Mouse (Mus musculus): ENCODE results near the gene Pin4.

The Pin4 gene

GRCm38 (mm10) chrX:102156618-102157422 is 37.6 kb downstream of the Pin4 start, which contains the start of gene Ercc6l:
Ercc6l (minus strand) TSS chrX:102157091.
- DNase-seq (ENCODE audit: low spot score) = peak; percentile 51

- no peak for DNase-seq (ENCODE audit: low spot score)
These were observed 38.2 kb downstream of the Pin4 start for GRCm38 (mm10) chrX:102157423-102157791.

GRCm38 (mm10) chrX:102159778-102160177 is 40.5 kb downstream of the Pin4 start:
- DNase-seq (ENCODE audit: low spot score) = no peak

- no peak for DNase-seq (ENCODE audit: low spot score)
These were observed 41.3 kb downstream of the Pin4 start for GRCm38 (mm10) chrX:102160528-102160927.

GRCm38 (mm10) chrX:102163096-102163495 is 43.8 kb downstream of the Pin4 start:
- DNase-seq (ENCODE audit: low spot score) = no peak

- no peak for DNase-seq (ENCODE audit: low spot score)
These were observed 44.3 kb downstream of the Pin4 start for GRCm38 (mm10) chrX:102163529-102163928.

- peak; percentile 29 for DNase-seq (ENCODE audit: low spot score)
These were observed 47.3 kb downstream of the Pin4 start for GRCm38 (mm10) chrX:102166521-102166920.

- no peak for DNase-seq (ENCODE audit: low spot score)
These were observed 47.7 kb downstream of the Pin4 start for GRCm38 (mm10) chrX:102166986-102167385.

- no peak for DNase-seq (ENCODE audit: low spot score)
These were observed 50.5 kb downstream of the Pin4 start for GRCm38 (mm10) chrX:102169724-102170123.

- no peak for DNase-seq (ENCODE audit: low spot score)
These were observed 50.9 kb downstream of the Pin4 start for GRCm38 (mm10) chrX:102170135-102170534.

GRCm38 (mm10) chrX:102170900-102171299 is 51.7 kb downstream of the Pin4 start:
- DNase-seq (ENCODE audit: low spot score) = no peak

GRCm38 (mm10) chrX:102175538-102176287 is 56.5 kb downstream of the Pin4 start:
- no peak for DNase-seq (ENCODE audit: low spot score)

Data from layer of hippocampus, adult 9-10 months (tissue).